Mouse (Mus musculus): ENCODE measurements around the gene Spcs3.

- no peak for TF ChIP-seq CTCF (IDR thresholded peaks at IDR 0.05; ENCODE audit: insufficient read depth, low read length)
- no peak for TF ChIP-seq POLR2A (IDR thresholded peaks at IDR 0.05; ENCODE audit: borderline replicate concordance, extremely low read depth, low read depth, low read length)
Observed at GRCm38 (mm10) chr8:54550026-54550574, 20.3 kb upstream of the Spcs3 start.

Data from lung, adult 2 months (tissue).